ENCODE assay signal across 11 mouse cellular contexts in the genomic region with DNA sequence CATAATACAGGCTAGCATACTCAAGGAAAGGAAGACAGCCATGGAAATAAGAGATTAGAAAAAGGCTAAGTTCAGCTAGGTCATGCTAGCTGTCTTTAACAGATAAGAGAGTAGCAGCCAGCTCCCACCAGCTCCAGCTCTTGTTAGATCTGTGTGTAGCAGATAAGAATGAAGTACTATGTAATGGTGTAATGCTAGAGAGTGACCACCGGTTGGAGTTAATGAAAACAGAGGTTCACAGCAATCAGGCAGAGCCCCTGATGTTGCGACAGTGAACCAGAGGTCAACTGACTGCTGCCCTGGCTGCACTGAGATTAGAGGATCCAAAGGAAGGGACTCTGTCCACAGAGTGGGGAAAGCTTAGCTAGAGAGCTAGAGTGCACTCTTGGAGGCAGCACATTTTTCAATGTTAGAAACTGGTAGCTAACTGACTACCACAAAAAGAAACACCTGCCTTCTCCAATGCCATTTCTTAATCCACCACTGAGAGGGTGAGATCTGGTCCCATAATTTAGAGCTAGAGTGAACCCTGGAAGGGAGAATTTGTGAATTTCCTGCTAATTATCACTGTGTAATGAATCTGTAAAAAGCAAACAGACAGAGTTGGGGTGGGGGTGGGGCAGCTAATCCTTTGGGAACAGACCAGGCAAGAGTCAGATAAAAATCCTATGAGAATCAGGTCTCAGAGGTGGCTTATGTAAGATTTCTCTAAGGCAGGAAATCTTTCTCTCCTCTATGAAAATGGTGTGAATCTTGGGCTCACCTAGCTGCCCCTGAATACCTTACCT. TPM values are rescaled to one million over a fixed set of nuclear protein-coding genes. Genes with fewer than 3 reads are reported as not detected.
DNase-seq lines count a peak whose midpoint lies in the region; ATAC-seq and TF ChIP-seq lines count a peak whose summit lies in the region.
"Had no signal": no experiment of that assay in that cellular context is flagged by ENCODE, and none has a peak within 500 bp of the region (broad histone marks: within the 10 kb centered on the region; RNA-seq: fewer than 3 reads in every experiment).

No protein-coding gene starts in this region.

- no peaks in the 10 kb centered on the region for H3K9me3 ChIP-seq in intestine, postnatal 0 days (ENCODE audit: control insufficient read depth)
- no peaks in the 10 kb centered on the region for H3K9me3 ChIP-seq in stomach, embryonic 16.5 days (replicated peaks; ENCODE audit: control insufficient read depth, low read length)

- intact Hi-C loops in heart, postnatal 25 days (cut with DNase I): no loop called here

- peak; percentile 35 for DNase-seq in heart, adult 11 months
- DNase-seq in heart, postnatal 25 days (ENCODE audit: low spot score): no peak
- peak; percentile 37 for DNase-seq in spleen, adult 12 weeks (ENCODE audit: low spot score)
- DNase-seq in spleen, postnatal 14 days (ENCODE audit: low spot score in 2 of 2): no peak
- DNase-seq in urinary bladder, adult 18-20 months (ENCODE audit: low spot score in 2 of 2): no peak
- DNase-seq in kidney, postnatal 25 days: no peak
- DNase-seq: adrenal gland, adult 8-10 months; gastrocnemius, postnatal 25 days had no signal

- H3K36me3 ChIP-seq in intestine, postnatal 0 days (ENCODE audit: control insufficient read depth, insufficient read depth): no peaks in the 10 kb centered on the region
- H3K36me3 ChIP-seq in stomach, embryonic 16.5 days (ENCODE audit: control insufficient read depth, insufficient read depth, low read length): no peaks in the 10 kb centered on the region

- H3K27me3 ChIP-seq in intestine, postnatal 0 days (replicated peaks; ENCODE audit: control insufficient read depth, insufficient read depth, low read length): no peaks in the 10 kb centered on the region
- H3K27me3 ChIP-seq in stomach, embryonic 16.5 days (ENCODE audit: control insufficient read depth, insufficient read depth, low read length): no peaks in the 10 kb centered on the region

- no peak for TF ChIP-seq CTCF in intestine, postnatal 0 days (IDR thresholded peaks at IDR 0.05; ENCODE audit: low read depth)

- no peak overlapping the region for H3K27ac ChIP-seq in intestine, postnatal 0 days (ENCODE audit: low read depth, low read length)
- no peak overlapping the region for H3K27ac ChIP-seq in stomach, embryonic 16.5 days (ENCODE audit: low read length)

- H3K4me1 ChIP-seq in intestine, postnatal 0 days (replicated peaks; ENCODE audit: control insufficient read depth, insufficient read depth, low read length): no peaks in the 10 kb centered on the region
- no peaks in the 10 kb centered on the region for H3K4me1 ChIP-seq in stomach, embryonic 16.5 days (ENCODE audit: control insufficient read depth, insufficient read depth, low read length)

- ATAC-seq in intestine, postnatal 0 days: peak; percentile 72
- peak; percentile 77 for ATAC-seq in stomach, embryonic 16.5 days (ENCODE audit: insufficient read depth, low FRiP score)

- H3K4me2 ChIP-seq in intestine, postnatal 0 days (replicated peaks; ENCODE audit: low read depth): no peak overlapping the region
- H3K4me2 ChIP-seq in stomach, embryonic 16.5 days (ENCODE audit: low read depth, low read length): no peak overlapping the region

- no peak overlapping the region for H3K4me3 ChIP-seq in intestine, postnatal 0 days (ENCODE audit: low read depth, low read length)
- no peak overlapping the region for H3K4me3 ChIP-seq in stomach, embryonic 16.5 days (replicated peaks; ENCODE audit: low read length)

- no peak overlapping the region for H3K9ac ChIP-seq in intestine, postnatal 0 days (ENCODE audit: low read depth, low read length)
- H3K9ac ChIP-seq in stomach, embryonic 16.5 days (ENCODE audit: low read length): no peak overlapping the region

- 19% methylated on average over 2 of the region's 2 CpGs for WGBS in intestine, postnatal 0 days
- 22% methylated on average over 2 of the region's 2 CpGs for WGBS in stomach, embryonic 16.5 days

RNA-seq across cellular contexts. Expression of a gene that starts 16.0 kb away (rescaled TPM):
- 1 to 10 TPM; 1.4 TPM for total RNA-seq in heart, postnatal 25 days (2021)
- 87.0 and 90.6 TPM in 2 replicates for polyA plus RNA-seq in intestine, postnatal 0 days (2015; fragmentation: Nextera tagmentation; extraction: Ambion mirVana)
- polyA plus RNA-seq in stomach, embryonic 16.5 days (2015; fragmentation: Nextera tagmentation; extraction: Ambion mirVana): 0.67 and 1.4 TPM in 2 replicates

RNA-seq across cellular contexts. Expression of a gene that starts 16.2 kb away (rescaled TPM):
- total RNA-seq in heart, postnatal 25 days (2021): 1 to 10 TPM; 1.2 to 1.5 TPM
- 128 and 134 TPM in 2 replicates for polyA plus RNA-seq in intestine, postnatal 0 days (2015; fragmentation: Nextera tagmentation; extraction: Ambion mirVana)
- 1.8 and 2.3 TPM in 2 replicates for polyA plus RNA-seq in stomach, embryonic 16.5 days (2015; fragmentation: Nextera tagmentation; extraction: Ambion mirVana)
- total RNA-seq: gastrocnemius, postnatal 25 days had no signal

RNA-seq across cellular contexts. Expression of a gene that starts 48.9 kb away (rescaled TPM):
- 1 to 10 TPM; 1.1 TPM for total RNA-seq in heart, postnatal 25 days (2021)
- 2.2 and 2.3 TPM in 2 replicates for polyA plus RNA-seq in intestine, postnatal 0 days (2015; fragmentation: Nextera tagmentation; extraction: Ambion mirVana)
- polyA plus RNA-seq in stomach, embryonic 16.5 days (2015; fragmentation: Nextera tagmentation; extraction: Ambion mirVana): 0.17 and 0.30 TPM in 2 replicates
- polyA plus RNA-seq: embryonic facial prominence, embryonic 14.5 days had no signal

RNA-seq across cellular contexts. Expression of a gene that starts 54.9 kb away (rescaled TPM):
- total RNA-seq in heart, postnatal 25 days (2021): 1 to 10 TPM in 1 of 2 experiments, under 1 TPM in 1; 0.84 to 1.2 TPM
- 18.8 and 19.4 TPM in 2 replicates for polyA plus RNA-seq in intestine, postnatal 0 days (2015; fragmentation: Nextera tagmentation; extraction: Ambion mirVana)
- 0.27 and 0.37 TPM in 2 replicates for polyA plus RNA-seq in stomach, embryonic 16.5 days (2015; fragmentation: Nextera tagmentation; extraction: Ambion mirVana)
- total RNA-seq: gastrocnemius, postnatal 25 days had no signal

Comparison
In these comparisons a context has a peak if more than half of its experiments do, and no peak if none do; other contexts are left out.
1. DNase-seq: peak in heart, adult 11 months (single experiment) and spleen, adult 12 weeks (single experiment); none in heart, postnatal 25 days (single experiment), spleen, postnatal 14 days (0 of 2), urinary bladder, adult 18-20 months (0 of 2) and kidney, postnatal 25 days (0 of 2).
2. RNA of a gene that starts 16.0 kb away (polyA plus RNA-seq): 87.0 to 90.6 TPM in intestine, postnatal 0 days; 0.67 to 1.4 TPM in stomach, embryonic 16.5 days; every median in the first group is over 10 times any median in the second.
3. RNA of a gene that starts 16.2 kb away (polyA plus RNA-seq): 128 to 134 TPM in intestine, postnatal 0 days; 1.8 to 2.3 TPM in stomach, embryonic 16.5 days; every median in the first group is over 10 times any median in the second.